Mouse (Mus musculus) embryonic facial prominence, embryonic 14.5 days (tissue): ENCODE measurements at regions not wholly inside any gene's neighbourhood (a gene's known extent, or its start where the extent isn't known, plus 50 kb on each side); places are given as distances from the start of the nearest gene placed in this dataset.
"Not testable (repeated sequence)": the region's sequence is repeated elsewhere in the genome, so short reads cannot be mapped to it uniquely, and the experiment has no call there.

Experiments used
- ATAC-seq: fragments of 200-750 bp; cut with Nextera tagmentation; 2 replicates; pipeline ENCODE4 v1.8.0; 2017; ENCODE audit warnings: low read depth, moderate number of reproducible peaks, moderate TSS enrichment
- DNase-seq: peaks from one replicate; pipeline ENCODE4 v3.0.0-alpha.2; 2015; ENCODE audit warnings: low spot score
- H3K27ac ChIP-seq: fragments of 300-500 bp; sonication (generic); replicated peaks from 2 replicates; pipeline ENCODE4 v1.5.1; 2014; ENCODE audit warnings: low read depth, mild to moderate bottlenecking, low read length, moderate library complexity
- H3K27me3 ChIP-seq: fragments of 300-500 bp; sonication (generic); replicated peaks from 2 replicates; pipeline ENCODE4 v1.6.1; 2014; ENCODE audit warnings: low read length; ENCODE audit not compliant: control insufficient read depth, insufficient read depth
- H3K36me3 ChIP-seq: fragments of 300-500 bp; sonication (generic); 2 replicates; pipeline ENCODE4 v1.6.1; 2014; ENCODE audit warnings: low read length, mixed read lengths; ENCODE audit not compliant: control insufficient read depth, insufficient read depth
- H3K4me1 ChIP-seq: fragments of 300-500 bp; sonication (generic); 2 replicates; pipeline ENCODE4 v1.6.1; 2014; ENCODE audit warnings: antibody characterized with exemption, low read length; ENCODE audit not compliant: control insufficient read depth, insufficient read depth
- H3K4me2 ChIP-seq: fragments of 300-500 bp; sonication (generic); 2 replicates; pipeline ENCODE4 v1.6.1; 2014; ENCODE audit warnings: low read depth, mild to moderate bottlenecking, low read length, moderate library complexity, mixed read lengths
- H3K4me3 ChIP-seq: fragments of 300-500 bp; sonication (generic); 2 replicates; pipeline ENCODE4 v1.5.1; 2014; ENCODE audit warnings: low read depth, mild to moderate bottlenecking, low read length
- H3K9ac ChIP-seq: fragments of 300-500 bp; sonication (generic); 2 replicates; pipeline ENCODE4 v1.6.1; 2014; ENCODE audit warnings: low read depth, mild to moderate bottlenecking, low read length, moderate library complexity, mixed read lengths
- H3K9me3 ChIP-seq: fragments of 300-500 bp; sonication (generic); 2 replicates; pipeline ENCODE4 v1.6.1; 2016; ENCODE audit warnings: low read length; ENCODE audit not compliant: control insufficient read depth
- WGBS: fragments of 180-500 bp; shearing (Covaris S2); extraction: QIAGEN DNeasy Blood & Tissue Kit; methylation state at CpG from one replicate; pipeline ENCODE4 v1.1.7; 2014; 5-methylcytosine and 5-hydroxymethylcytosine counted together

GRCm38 (mm10) chr3:20730481-20730880 is 363.5 kb upstream of the Agtr1b start:
- no peak overlapping the region for H3K4me2 ChIP-seq
- H3K9me3 ChIP-seq: no peaks in the 10 kb centered on the region
- H3K4me1 ChIP-seq: no peaks in the 10 kb centered on the region
- no peaks in the 10 kb centered on the region for H3K36me3 ChIP-seq
- no peak for DNase-seq
- ATAC-seq: no peak
- H3K27ac ChIP-seq: no peak overlapping the region
- no peaks in the 10 kb centered on the region for H3K27me3 ChIP-seq
- no peak overlapping the region for H3K9ac ChIP-seq
- H3K4me3 ChIP-seq: no peak overlapping the region

- H3K4me1 ChIP-seq, ATAC-seq, H3K4me2 ChIP-seq, H3K27me3 ChIP-seq, DNase-seq, H3K27ac ChIP-seq, H3K4me3 ChIP-seq, H3K36me3 ChIP-seq, H3K9ac ChIP-seq, H3K9me3 ChIP-seq: not testable (repeated sequence)
Measured at GRCm38 (mm10) chr3:20729776-20730175, 362.8 kb upstream of the Agtr1b start.

- Histone ChIP-seq H3K4me2 (no peak overlapping the region), H3K4me1 (no peaks in the 10 kb centered on the region), H3K9ac (no peak overlapping the region), H3K4me3 (no peak overlapping the region), H3K36me3 (no peaks in the 10 kb centered on the region), H3K9me3 (no peaks in the 10 kb centered on the region), H3K27me3 (no peaks in the 10 kb centered on the region), H3K27ac (no peak overlapping the region)
- 54% methylated on average over 1 of the region's 1 CpGs for WGBS
- no peak for ATAC-seq
- DNase-seq: peak; percentile 17
Measured at GRCm38 (mm10) chr3:20714671-20715070, 347.7 kb upstream of the Agtr1b start.

- Histone ChIP-seq H3K27ac (no peak overlapping the region), H3K27me3 (no peaks in the 10 kb centered on the region), H3K9me3 (no peaks in the 10 kb centered on the region), H3K9ac (no peak overlapping the region), H3K36me3 (no peaks in the 10 kb centered on the region), H3K4me1 (no peaks in the 10 kb centered on the region), H3K4me3 (no peak overlapping the region), H3K4me2 (no peak overlapping the region)
- DNase-seq: no peak
- WGBS: 12% methylated on average over 2 of the region's 2 CpGs
- ATAC-seq: no peak
Measured at GRCm38 (mm10) chr3:20709661-20710060, 342.7 kb upstream of the Agtr1b start.

GRCm38 (mm10) chr3:20695322-20695859 is 328.4 kb upstream of the Agtr1b start:
- H3K27me3 ChIP-seq: no peaks in the 10 kb centered on the region
- ATAC-seq (no peak), DNase-seq (no peak)
- H3K9ac ChIP-seq: no peak overlapping the region
- no peak overlapping the region for H3K4me2 ChIP-seq
- H3K4me1 ChIP-seq: no peaks in the 10 kb centered on the region
- H3K4me3 ChIP-seq: no peak overlapping the region
- H3K9me3 ChIP-seq: no peaks in the 10 kb centered on the region
- no peaks in the 10 kb centered on the region for H3K36me3 ChIP-seq
- WGBS: 81% methylated on average over 2 of the region's 2 CpGs
- no peak overlapping the region for H3K27ac ChIP-seq

- Histone ChIP-seq H3K9me3 (no peaks in the 10 kb centered on the region), H3K27me3 (no peaks in the 10 kb centered on the region), H3K36me3 (no peaks in the 10 kb centered on the region), H3K27ac (no peak overlapping the region), H3K4me3 (no peak overlapping the region), H3K9ac (no peak overlapping the region), H3K4me2 (no peak overlapping the region), H3K4me1 (no peaks in the 10 kb centered on the region)
- DNase-seq (peak; percentile 38), ATAC-seq (no peak)
- 68% methylated on average over 6 of the region's 6 CpGs for WGBS
Measured at GRCm38 (mm10) chr3:20680944-20681494, 314.0 kb upstream of the Agtr1b start.

GRCm38 (mm10) chr3:20661883-20662282 is 294.9 kb upstream of the Agtr1b start:
- H3K4me3 ChIP-seq: no peak overlapping the region
- ATAC-seq: peak; percentile 88
- H3K4me2 ChIP-seq: no peak overlapping the region
- no peak overlapping the region for H3K9ac ChIP-seq
- no peaks in the 10 kb centered on the region for H3K27me3 ChIP-seq
- peak; percentile 87 for DNase-seq
- H3K4me1 ChIP-seq: no peaks in the 10 kb centered on the region
- no peaks in the 10 kb centered on the region for H3K9me3 ChIP-seq
- 30% methylated on average over 1 of the region's 1 CpGs for WGBS
- no peaks in the 10 kb centered on the region for H3K36me3 ChIP-seq
- no peak overlapping the region for H3K27ac ChIP-seq

- no peaks in the 10 kb centered on the region for H3K9me3 ChIP-seq
- no peak overlapping the region for H3K9ac ChIP-seq
- H3K4me1 ChIP-seq: no peaks in the 10 kb centered on the region
- no peaks in the 10 kb centered on the region for H3K27me3 ChIP-seq
- no peak overlapping the region for H3K27ac ChIP-seq
- no peak overlapping the region for H3K4me3 ChIP-seq
- ATAC-seq: no peak
- 3% methylated on average over 1 of the region's 1 CpGs for WGBS
- no peak overlapping the region for H3K4me2 ChIP-seq
- peak; percentile 25 for DNase-seq
- H3K36me3 ChIP-seq: no peaks in the 10 kb centered on the region
Measured at GRCm38 (mm10) chr3:20655345-20655744, 288.4 kb upstream of the Agtr1b start.
